Mouse (Mus musculus) liver, adult 2 months (tissue): ENCODE data around the gene Prlhr.

ENCODE experiments used
- CTCF ChIP-seq: fragments of 200-500 bp; IDR thresholded peaks from 2 replicates; pipeline ENCODE4 v1.5.1; 2011; ENCODE audit warnings: low read depth, low read length, control low read depth
- POLR2A ChIP-seq: fragments of 200-500 bp; IDR thresholded peaks from 2 replicates; pipeline ENCODE4 v1.6.1; 2011; ENCODE audit warnings: low read length, control low read depth; ENCODE audit not compliant: insufficient read depth; ENCODE audit errors: extremely low read depth

DNA sequence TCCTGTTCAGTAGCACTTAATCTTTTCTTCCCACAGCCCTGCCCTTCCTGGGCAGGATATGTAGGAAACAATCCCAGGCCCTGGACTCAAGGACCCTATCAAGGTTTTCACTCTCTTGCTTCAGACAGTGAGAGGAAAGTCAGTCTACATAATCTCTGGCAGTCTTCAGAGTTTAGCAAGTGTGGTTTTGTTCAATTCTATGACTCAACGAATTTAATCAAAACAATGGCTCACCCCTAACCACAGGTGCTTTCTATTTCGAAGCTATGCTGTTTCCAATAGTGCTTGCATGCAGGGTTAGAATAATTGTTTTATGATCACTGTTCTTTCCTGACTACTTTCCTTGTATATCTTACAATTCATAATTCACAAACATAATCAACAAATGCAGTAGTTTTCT, 9.7 kb upstream of the Prlhr start:
- TF ChIP-seq POLR2A (no peak), CTCF (no peak)
